21 mouse cellular contexts compared by ENCODE assay signal in the genomic region with DNA sequence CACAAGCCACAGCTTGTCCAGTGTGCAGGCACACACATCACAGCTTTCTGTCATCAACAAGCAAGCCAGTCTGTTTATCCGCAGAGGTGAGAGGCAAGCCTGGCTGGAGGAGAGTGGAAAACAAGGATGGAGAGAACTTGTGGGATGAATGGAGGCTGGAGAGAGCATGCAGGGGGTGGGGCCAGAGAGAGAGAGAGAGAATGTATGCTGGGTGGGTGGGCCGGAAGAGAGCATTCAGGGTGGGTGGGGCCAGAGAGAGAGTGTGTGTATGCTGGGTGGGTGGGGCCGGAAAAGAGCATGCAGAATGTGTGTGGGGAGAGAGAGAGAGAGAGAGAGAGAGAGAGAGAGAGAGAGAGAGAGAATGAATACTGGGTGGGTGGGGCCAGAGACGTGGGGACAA. TPM values are rescaled to one million over a fixed set of nuclear protein-coding genes. Genes with fewer than 3 reads are reported as not detected.
DNase-seq lines count a peak whose midpoint lies in the region; ATAC-seq and TF ChIP-seq lines count a peak whose summit lies in the region.
"Had no signal": no experiment of that assay in that cellular context is flagged by ENCODE, and none has a peak within 500 bp of the region (broad histone marks: within the 10 kb centered on the region; RNA-seq: fewer than 3 reads in every experiment).

No protein-coding gene starts in this region.

- H3K4me1 ChIP-seq in intestine, embryonic 14.5 days (replicated peaks; ENCODE audit: control insufficient read depth, insufficient read depth, low read length): no peaks in the 10 kb centered on the region
- no peaks in the 10 kb centered on the region for H3K4me1 ChIP-seq in intestine, postnatal 0 days (replicated peaks; ENCODE audit: control insufficient read depth, insufficient read depth, low read length)
- H3K4me1 ChIP-seq in neural tube, embryonic 15.5 days: no peaks in the 10 kb centered on the region
- no peaks in the 10 kb centered on the region for H3K4me1 ChIP-seq in stomach, embryonic 15.5 days
- H3K4me1 ChIP-seq: heart, embryonic 13.5 days; hindbrain, embryonic 15.5 days; neural tube, embryonic 12.5 days had no signal

- no peaks in the 10 kb centered on the region for H3K27me3 ChIP-seq in intestine, embryonic 14.5 days (replicated peaks; ENCODE audit: control insufficient read depth, insufficient read depth, low read length)
- no peaks in the 10 kb centered on the region for H3K27me3 ChIP-seq in intestine, postnatal 0 days (replicated peaks; ENCODE audit: control insufficient read depth, insufficient read depth, low read length)
- H3K27me3 ChIP-seq in neural tube, embryonic 15.5 days (replicated peaks): no peaks in the 10 kb centered on the region
- no peaks in the 10 kb centered on the region for H3K27me3 ChIP-seq in stomach, embryonic 15.5 days (replicated peaks)
- H3K27me3 ChIP-seq: embryonic facial prominence, embryonic 13.5 days; hindbrain, embryonic 15.5 days; neural tube, embryonic 12.5 days; Patski had no signal

- peak; percentile 38 for DNase-seq in intestine, embryonic 14.5 days (ENCODE audit: low spot score)
- peak; percentile 11 for DNase-seq in neural tube, embryonic 10.5 days (ENCODE audit: extremely low spot score, low spot score)
- peak; percentile 50 for DNase-seq in induced T-regulatory cell, adult 2 months (ENCODE audit: low read depth)
- no peak for DNase-seq in layer of hippocampus, adult 9-10 months (ENCODE audit: low spot score)
- DNase-seq: adrenal gland, adult 8-10 months; cerebellum, adult 8-10 months; kidney, adult 18-20 months; kidney, postnatal 25 days; left cerebral cortex, postnatal 4 days; right cerebral cortex, adult 18-20 months; thymus, postnatal 14 days had no signal

- H3K4me3 ChIP-seq in intestine, embryonic 14.5 days (ENCODE audit: low read depth, low read length): no peak overlapping the region
- no peak overlapping the region for H3K4me3 ChIP-seq in intestine, postnatal 0 days (ENCODE audit: low read depth, low read length)
- H3K4me3 ChIP-seq in neural tube, embryonic 15.5 days (replicated peaks): no peak overlapping the region
- no peak overlapping the region for H3K4me3 ChIP-seq in stomach, embryonic 15.5 days (replicated peaks)
- H3K4me3 ChIP-seq: embryonic facial prominence, embryonic 13.5 days; heart, embryonic 13.5 days; hindbrain, embryonic 15.5 days; left cerebral cortex, adult 2 months; neural tube, embryonic 12.5 days had no signal

- H3K36me3 ChIP-seq in intestine, embryonic 14.5 days (ENCODE audit: control insufficient read depth, insufficient read depth, low read length): no peaks in the 10 kb centered on the region
- H3K36me3 ChIP-seq in intestine, postnatal 0 days (ENCODE audit: control insufficient read depth, insufficient read depth): no peaks in the 10 kb centered on the region; the same call in 1 of the 2 replicates
- H3K36me3 ChIP-seq in neural tube, embryonic 15.5 days: no peaks in the 10 kb centered on the region
- no peaks in the 10 kb centered on the region for H3K36me3 ChIP-seq in stomach, embryonic 15.5 days
- H3K36me3 ChIP-seq: embryonic facial prominence, embryonic 13.5 days; heart, embryonic 13.5 days; hindbrain, embryonic 15.5 days; neural tube, embryonic 12.5 days had no signal

- H3K4me2 ChIP-seq in intestine, embryonic 14.5 days (ENCODE audit: low read length): no peak overlapping the region
- no peak overlapping the region for H3K4me2 ChIP-seq in intestine, postnatal 0 days (replicated peaks; ENCODE audit: low read depth)
- H3K4me2 ChIP-seq in neural tube, embryonic 15.5 days: no peak overlapping the region
- H3K4me2 ChIP-seq in stomach, embryonic 15.5 days: no peak overlapping the region
- H3K4me2 ChIP-seq: embryonic facial prominence, embryonic 13.5 days; heart, embryonic 13.5 days; hindbrain, embryonic 15.5 days; neural tube, embryonic 12.5 days had no signal

- H3K27ac ChIP-seq in intestine, embryonic 14.5 days (ENCODE audit: low read depth): no peak overlapping the region
- H3K27ac ChIP-seq in intestine, postnatal 0 days (ENCODE audit: low read depth, low read length): no peak overlapping the region
- no peak overlapping the region for H3K27ac ChIP-seq in neural tube, embryonic 15.5 days (replicated peaks)
- no peak overlapping the region for H3K27ac ChIP-seq in stomach, embryonic 15.5 days
- H3K27ac ChIP-seq: embryonic facial prominence, embryonic 13.5 days; heart, embryonic 13.5 days; hindbrain, embryonic 15.5 days; left cerebral cortex, adult 2 months; liver, embryonic 14.5 days; neural tube, embryonic 12.5 days had no signal

- H3K9me3 ChIP-seq in intestine, embryonic 14.5 days (ENCODE audit: control insufficient read depth, low read length): no peaks in the 10 kb centered on the region
- H3K9me3 ChIP-seq in intestine, postnatal 0 days (ENCODE audit: control insufficient read depth): no peaks in the 10 kb centered on the region
- H3K9me3 ChIP-seq in neural tube, embryonic 15.5 days (replicated peaks): no peaks in the 10 kb centered on the region
- H3K9me3 ChIP-seq in stomach, embryonic 15.5 days: no peaks in the 10 kb centered on the region
- H3K9me3 ChIP-seq: embryonic facial prominence, embryonic 13.5 days; heart, embryonic 13.5 days; hindbrain, embryonic 15.5 days; neural tube, embryonic 12.5 days had no signal

- TF ChIP-seq CTCF in intestine, postnatal 0 days (IDR thresholded peaks at IDR 0.05; ENCODE audit: low read depth): no peak

- ATAC-seq in intestine, embryonic 14.5 days (replicated peaks; ENCODE audit: low FRiP score, low TSS enrichment, low read depth): no peak
- no peak for ATAC-seq in intestine, postnatal 0 days
- no peak for ATAC-seq in neural tube, embryonic 15.5 days (ENCODE audit: low FRiP score)
- 0 out of 2 replicates have a peak, but pooled peaks have one; percentile 22 for ATAC-seq in stomach, embryonic 15.5 days (ENCODE audit: insufficient read depth, low FRiP score, low read depth)
- ATAC-seq: Patski had no signal

- H3K9ac ChIP-seq in intestine, embryonic 14.5 days (ENCODE audit: low read length): no peak overlapping the region
- H3K9ac ChIP-seq in intestine, postnatal 0 days (ENCODE audit: low read depth, low read length): no peak overlapping the region
- H3K9ac ChIP-seq in neural tube, embryonic 15.5 days (replicated peaks): no peak overlapping the region
- no peak overlapping the region for H3K9ac ChIP-seq in stomach, embryonic 15.5 days
- H3K9ac ChIP-seq: embryonic facial prominence, embryonic 13.5 days; heart, embryonic 13.5 days; hindbrain, embryonic 15.5 days; liver, embryonic 14.5 days; neural tube, embryonic 12.5 days had no signal

- WGBS in intestine, embryonic 14.5 days: 50% methylated on average over 4 of the region's 4 CpGs
- 57% methylated on average over 4 of the region's 4 CpGs for WGBS in intestine, postnatal 0 days
- 50% methylated on average over 4 of the region's 4 CpGs for WGBS in neural tube, embryonic 15.5 days
- WGBS in stomach, embryonic 15.5 days: 60% methylated on average over 4 of the region's 4 CpGs

RNA-seq across cellular contexts. Expression of a gene that starts 14.1 kb away (rescaled TPM):
- 0.65 and 0.90 TPM in 2 replicates for polyA plus RNA-seq in intestine, embryonic 14.5 days (2014; fragmentation: Nextera tagmentation; extraction: Ambion mirVana)
- 13.9 and 14.0 TPM in 2 replicates for polyA plus RNA-seq in intestine, postnatal 0 days (2015; fragmentation: Nextera tagmentation; extraction: Ambion mirVana)
- 0.08 and 3.6 TPM in 2 replicates for polyA plus RNA-seq in neural tube, embryonic 15.5 days (2015; fragmentation: Nextera tagmentation; extraction: Ambion mirVana)
- 0.93 and 1.3 TPM in 2 replicates for polyA plus RNA-seq in stomach, embryonic 15.5 days (2015; fragmentation: Nextera tagmentation; extraction: Ambion mirVana)

RNA-seq across cellular contexts. Expression of a gene that starts 51.8 kb away (rescaled TPM):
- 0.77 and 0.87 TPM in 2 replicates for polyA plus RNA-seq in intestine, embryonic 14.5 days (2014; fragmentation: Nextera tagmentation; extraction: Ambion mirVana)
- 249 and 336 TPM in 2 replicates for polyA plus RNA-seq in intestine, postnatal 0 days (2015; fragmentation: Nextera tagmentation; extraction: Ambion mirVana)
- 0.34 TPM in 1 of 2 replicates, not detected in the other for polyA plus RNA-seq in neural tube, embryonic 15.5 days (2015; fragmentation: Nextera tagmentation; extraction: Ambion mirVana)
- polyA plus RNA-seq in stomach, embryonic 15.5 days (2015; fragmentation: Nextera tagmentation; extraction: Ambion mirVana): 1.2 and 1.5 TPM in 2 replicates
- polyA plus RNA-seq: embryonic facial prominence, embryonic 13.5 days; hindbrain, embryonic 15.5 days; neural tube, embryonic 12.5 days; Patski had no signal

Comparison
In these comparisons a context has a peak if more than half of its experiments do, and no peak if none do; other contexts are left out.
1. RNA of a gene that starts 51.8 kb away (polyA plus RNA-seq): 249 to 336 TPM in intestine, postnatal 0 days; 1.2 to 1.5 TPM in stomach, embryonic 15.5 days, 0.77 to 0.87 TPM in intestine, embryonic 14.5 days and 0.34 TPM in neural tube, embryonic 15.5 days; every median in the first group is over 100 times any median in the second.